Mouse (Mus musculus): ENCODE data around the gene Wwc1. TPM values are rescaled to one million over a fixed set of nuclear protein-coding genes. Genes with fewer than 3 reads are reported as not detected.

The Wwc1 gene
- polyA plus RNA-seq, 1 experiment from 2014 or later: 13.2 TPM

- no peaks in the 10 kb centered on the region for H3K36me3 ChIP-seq (replicated peaks)
- 53% methylated on average over 4 of the region's 4 CpGs for WGBS
- H3K9ac ChIP-seq: no peak overlapping the region
- no peaks in the 10 kb centered on the region for H3K9me3 ChIP-seq
- no peak overlapping the region for H3K27ac ChIP-seq
- peaks cover 10% of the 10 kb centered on the region for H3K4me1 ChIP-seq
- H3K4me3 ChIP-seq: no peak overlapping the region
- no peak for ATAC-seq (replicated peaks)
- H3K4me2 ChIP-seq: no peak overlapping the region
- no peaks in the 10 kb centered on the region for H3K27me3 ChIP-seq (replicated peaks)
Observed at GRCm38 (mm10) chr11:35989967-35990366, 9.6 kb upstream of the Wwc1 start.

DNA sequence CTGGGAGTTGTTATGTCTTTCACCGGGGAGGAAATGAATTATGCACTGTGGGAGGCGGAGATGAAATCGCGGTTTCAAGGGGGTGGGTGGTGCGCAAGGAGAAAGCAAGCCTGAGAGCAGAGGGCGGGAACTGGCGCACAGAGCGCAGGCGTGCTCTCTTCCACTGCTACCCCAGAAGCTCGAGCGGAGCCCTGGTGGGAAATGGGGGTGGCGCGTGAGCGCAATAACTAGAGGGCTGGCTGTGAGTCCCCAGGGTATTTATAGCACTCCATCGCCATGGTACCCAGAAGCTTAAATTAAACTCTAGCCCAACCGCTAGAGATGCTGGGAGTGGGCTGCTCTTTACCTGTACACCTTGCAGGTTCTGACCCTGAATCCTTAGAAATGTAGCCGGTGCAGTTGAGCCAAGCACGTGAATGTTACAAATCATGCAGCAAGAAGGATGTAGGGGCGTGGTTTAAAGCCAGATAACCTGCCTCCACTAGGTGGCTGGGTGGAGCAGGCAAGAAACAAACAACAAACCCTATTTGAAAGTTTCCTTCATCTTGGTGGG lies 5.6 kb upstream of the Wwc1 start:
- Histone ChIP-seq H3K36me3 (replicated peaks) (no peaks in the 10 kb centered on the region), H3K9ac (peak overlapping the region; percentile 35), H3K27me3 (replicated peaks) (0 out of 2 replicates have a peak, but pooled peaks cover 3% of the 10 kb centered on the region), H3K4me3 (peak overlapping the region; percentile 32), H3K4me2 (peak overlapping the region; percentile 49), H3K9me3 (no peaks in the 10 kb centered on the region), H3K4me1 (peaks cover 10% of the 10 kb centered on the region), H3K27ac (peak overlapping the region; percentile 76)
- WGBS: under 1% methylated on average over 19 of the region's 19 CpGs
- peak; percentile 90 for ATAC-seq (replicated peaks)

GRCm38 (mm10) chr11:35982734-35983133 lies 2.4 kb upstream of the Wwc1 start:
- H3K27me3 ChIP-seq (replicated peaks): 0 out of 2 replicates have a peak, but pooled peaks cover 3% of the 10 kb centered on the region
- no peaks in the 10 kb centered on the region for H3K36me3 ChIP-seq (replicated peaks)
- H3K4me1 ChIP-seq: peaks cover 31% of the 10 kb centered on the region
- no peaks in the 10 kb centered on the region for H3K9me3 ChIP-seq
- H3K27ac ChIP-seq: no peak overlapping the region
- H3K4me3 ChIP-seq: no peak overlapping the region
- 89% methylated on average over 3 of the region's 3 CpGs for WGBS
- no peak for ATAC-seq (replicated peaks)
- no peak overlapping the region for H3K4me2 ChIP-seq
- no peak overlapping the region for H3K9ac ChIP-seq

DNA sequence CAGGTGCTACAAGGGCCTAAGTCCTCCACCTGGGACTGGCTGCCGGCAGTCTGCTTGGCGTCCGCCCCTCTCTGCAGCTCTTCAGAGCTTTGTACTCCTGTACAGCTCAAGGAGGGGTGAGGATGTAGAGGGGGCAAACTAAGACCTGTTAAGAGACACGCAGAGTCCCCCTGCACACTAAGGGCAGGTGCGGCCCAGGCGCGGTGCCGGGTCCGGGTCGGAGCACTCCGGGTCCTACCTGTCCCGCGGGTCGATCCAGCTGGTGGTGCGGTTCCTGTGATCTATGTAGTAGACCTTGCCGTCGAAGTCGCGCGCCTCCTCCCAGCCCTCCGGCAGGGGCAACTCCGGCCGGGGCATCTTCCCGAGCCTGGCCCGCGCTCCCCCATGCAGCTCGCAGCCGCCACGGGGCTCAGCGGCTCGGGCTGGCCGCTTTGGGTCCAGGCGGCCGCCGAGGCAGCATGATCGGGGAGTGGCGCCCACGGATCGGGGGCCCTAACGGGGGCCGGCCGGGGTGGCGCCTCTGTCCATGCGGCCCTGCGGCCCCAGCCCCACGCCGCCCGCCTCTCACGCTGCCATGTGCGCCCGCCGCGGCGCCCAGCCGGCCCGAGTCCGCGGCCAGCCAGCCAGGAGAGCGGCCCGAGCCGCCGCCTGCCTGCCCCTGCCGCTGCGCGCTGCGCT lies 455 bp downstream of the Wwc1 start:
- no peaks in the 10 kb centered on the region for H3K36me3 ChIP-seq (replicated peaks)
- peak overlapping the region; percentile 46; the same call in 1 of the 2 replicates for H3K27ac ChIP-seq
- peak overlapping the region; percentile 73 for H3K4me2 ChIP-seq
- 0 out of 2 replicates have a peak, but pooled peaks cover 3% of the 10 kb centered on the region for H3K27me3 ChIP-seq (replicated peaks)
- peaks cover 28% of the 10 kb centered on the region for H3K4me1 ChIP-seq
- H3K9ac ChIP-seq: peak overlapping the region; percentile 77
- WGBS: under 1% methylated on average over 40 of the region's 66 CpGs
- H3K4me3 ChIP-seq: peak overlapping the region; percentile 70
- peak; percentile 75 for ATAC-seq (replicated peaks)
- no peaks in the 10 kb centered on the region for H3K9me3 ChIP-seq

DNA sequence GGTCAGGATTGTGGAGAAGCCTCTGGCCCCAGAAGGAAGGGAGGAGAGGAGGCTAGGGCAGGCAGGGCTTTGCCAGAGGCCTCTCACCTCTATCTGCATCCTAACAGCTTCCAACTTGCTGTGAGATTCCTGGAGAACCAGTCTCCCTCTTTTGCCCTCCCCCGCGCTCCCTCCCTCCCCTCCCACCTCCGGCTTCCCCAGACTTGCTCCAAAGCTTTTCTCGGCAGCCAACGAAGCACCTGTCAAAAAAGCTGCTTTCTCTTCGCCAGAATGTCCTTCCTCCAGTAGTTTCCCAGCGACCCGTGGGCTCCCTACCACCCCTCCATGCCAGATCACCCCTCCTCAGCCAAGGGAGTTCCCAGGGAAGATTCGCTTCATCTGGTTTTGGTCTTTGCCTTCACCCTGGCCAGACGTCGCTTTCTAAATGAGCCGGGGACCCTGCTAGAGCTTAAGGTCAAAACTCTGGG lies 1.0 kb downstream of the Wwc1 start:
- Histone ChIP-seq H3K4me3 (peak overlapping the region; percentile 70), H3K9ac (peak overlapping the region; percentile 77), H3K4me1 (peaks cover 28% of the 10 kb centered on the region), H3K27me3 (replicated peaks) (0 out of 2 replicates have a peak, but pooled peaks cover 3% of the 10 kb centered on the region), H3K4me2 (peak overlapping the region; percentile 73), H3K27ac (0 out of 2 replicates have a peak overlapping the region, but pooled peaks have one; percentile 46), H3K9me3 (no peaks in the 10 kb centered on the region), H3K36me3 (replicated peaks) (no peaks in the 10 kb centered on the region)
- WGBS: 3% methylated on average over 12 of the region's 12 CpGs
- no peak for ATAC-seq (replicated peaks)

DNA sequence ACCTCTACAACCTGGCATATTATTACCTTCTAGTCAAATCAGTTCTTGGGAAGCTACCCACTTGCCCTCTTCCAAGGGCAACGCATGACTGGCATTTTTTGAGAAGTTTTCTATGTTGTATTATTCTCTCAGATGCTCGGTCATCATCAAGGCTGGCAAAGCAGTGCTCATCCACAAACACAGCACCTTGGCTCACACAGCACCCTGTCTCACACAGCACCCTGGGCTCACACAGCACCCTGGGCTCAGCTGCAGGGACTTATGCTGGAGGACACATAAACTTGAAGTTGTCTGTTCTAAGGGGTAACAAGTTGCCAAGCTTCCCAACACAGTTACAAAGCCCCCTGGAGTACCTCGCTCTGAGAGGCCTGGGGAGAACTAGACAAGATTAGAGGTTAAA lies 2.5 kb downstream of the Wwc1 start:
- Histone ChIP-seq H3K4me2 (peak overlapping the region; percentile 73), H3K4me1 (peaks cover 37% of the 10 kb centered on the region), H3K9me3 (no peaks in the 10 kb centered on the region), H3K27me3 (replicated peaks) (0 out of 2 replicates have a peak, but pooled peaks cover 3% of the 10 kb centered on the region), H3K4me3 (0 out of 2 replicates have a peak overlapping the region, but pooled peaks have one; percentile 70), H3K27ac (peak overlapping the region; percentile 40; the same call in 1 of the 2 replicates), H3K9ac (no peak overlapping the region), H3K36me3 (replicated peaks) (no peaks in the 10 kb centered on the region)
- no peak for ATAC-seq (replicated peaks)
- WGBS: 74% methylated on average over 3 of the region's 3 CpGs

DNA sequence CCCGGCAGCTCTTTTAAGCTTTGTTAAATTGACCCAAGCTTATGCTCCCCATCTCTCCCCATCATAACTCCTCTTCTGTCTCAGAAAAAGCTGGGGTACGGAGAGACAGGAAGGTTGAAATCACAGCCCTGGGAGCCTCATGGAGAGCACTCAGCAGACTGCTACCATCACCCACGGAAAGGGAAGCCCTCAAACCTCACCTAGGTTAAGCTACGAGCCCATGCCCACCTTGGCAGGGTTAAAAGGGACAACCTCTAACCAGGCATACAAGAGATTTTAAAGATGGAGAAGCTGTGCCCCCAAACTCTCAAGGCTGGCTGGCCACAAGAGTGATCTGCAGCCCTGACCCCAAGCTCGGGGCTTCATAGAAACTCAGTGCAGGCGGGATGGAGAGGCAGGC lies 3.2 kb downstream of the Wwc1 start:
- Histone ChIP-seq H3K9ac (no peak overlapping the region), H3K4me1 (peaks cover 43% of the 10 kb centered on the region), H3K9me3 (no peaks in the 10 kb centered on the region), H3K27me3 (replicated peaks) (0 out of 2 replicates have a peak, but pooled peaks cover 3% of the 10 kb centered on the region), H3K4me2 (peak overlapping the region; percentile 73; the same call in 1 of the 2 replicates), H3K27ac (peak overlapping the region; percentile 40), H3K36me3 (replicated peaks) (no peaks in the 10 kb centered on the region), H3K4me3 (no peak overlapping the region)
- ATAC-seq (replicated peaks): no peak
- 35% methylated on average over 6 of the region's 6 CpGs for WGBS

DNA sequence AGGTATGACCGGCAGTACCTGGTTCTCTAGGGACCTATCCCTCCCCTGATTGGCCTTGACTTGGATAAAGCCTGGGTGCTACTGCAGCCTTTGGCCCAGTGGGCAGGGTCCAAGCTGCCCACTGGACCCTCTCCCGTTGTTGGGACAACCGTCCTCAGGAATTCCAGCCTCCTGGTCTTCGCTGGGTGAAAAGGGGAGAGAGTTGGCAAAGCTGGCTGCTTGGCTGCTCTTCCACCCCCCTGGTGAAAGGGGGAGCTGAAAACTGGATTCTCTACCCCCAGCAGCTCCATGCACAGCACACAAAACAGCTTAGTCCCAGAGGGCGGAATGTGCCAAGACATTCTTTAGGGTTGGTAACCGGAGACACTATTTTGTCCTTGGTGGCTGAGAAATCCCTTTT lies 3.8 kb downstream of the Wwc1 start:
- Histone ChIP-seq H3K36me3 (replicated peaks) (no peaks in the 10 kb centered on the region), H3K4me2 (0 out of 2 replicates have a peak overlapping the region, but pooled peaks have one; percentile 1)

DNA sequence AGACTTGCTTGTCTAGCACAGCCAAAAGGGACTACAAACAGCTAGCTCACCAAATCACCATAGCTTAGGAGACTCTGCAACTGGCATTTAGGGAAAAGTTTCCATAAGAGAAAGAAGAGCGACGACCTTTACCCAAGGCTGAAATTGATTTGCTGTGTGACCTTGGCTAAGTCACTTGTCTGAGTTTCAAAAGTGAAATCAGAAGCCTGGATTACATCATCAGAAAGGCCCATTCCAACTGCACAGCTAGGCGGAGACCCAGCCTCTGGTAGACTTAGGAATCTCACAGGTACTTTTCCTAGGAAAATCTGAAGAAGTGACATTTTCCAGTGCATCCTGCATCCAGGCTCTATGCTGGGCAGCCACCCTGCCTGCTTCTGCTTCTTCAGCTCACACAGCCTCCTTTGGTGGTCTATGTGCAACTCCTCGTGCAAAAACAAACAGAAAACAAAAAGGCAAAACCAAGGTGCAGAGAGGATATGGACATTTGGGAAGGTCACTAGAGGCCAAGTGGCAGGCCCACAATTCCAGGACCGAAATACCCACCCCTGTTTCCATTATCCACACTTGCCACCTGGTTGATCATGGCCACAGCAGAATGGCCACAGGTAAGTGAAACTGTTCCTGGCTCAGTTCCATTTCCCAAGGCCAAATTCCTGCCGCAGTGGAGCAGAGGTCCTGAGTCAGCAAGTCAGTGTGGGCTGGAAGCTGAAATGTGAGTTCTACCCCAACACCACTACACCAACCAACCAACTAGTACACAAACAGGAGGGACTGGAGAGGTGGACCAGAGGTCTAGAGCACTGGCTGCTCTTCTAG lies 5.5 kb downstream of the Wwc1 start:
- no peak for ATAC-seq (replicated peaks)
- no peak overlapping the region for H3K4me3 ChIP-seq
- H3K4me1 ChIP-seq: peaks cover 43% of the 10 kb centered on the region

More for the DNA sequence above, 3.8 kb downstream of the Wwc1 start:
- Histone ChIP-seq H3K4me1 (peaks cover 46% of the 10 kb centered on the region), H3K27me3 (replicated peaks) (0 out of 2 replicates have a peak, but pooled peaks cover 1% of the 10 kb centered on the region), H3K4me3 (no peak overlapping the region), H3K9me3 (no peaks in the 10 kb centered on the region), H3K9ac (no peak overlapping the region), H3K27ac (peak overlapping the region; percentile 57)
- 17% methylated on average over 6 of the region's 6 CpGs for WGBS
- peak; percentile 46 for ATAC-seq (replicated peaks)

GRCm38 (mm10) chr11:35973135-35973534 lies 7.2 kb downstream of the Wwc1 start:
- peaks cover 29% of the 10 kb centered on the region for H3K4me1 ChIP-seq
- no peak overlapping the region for H3K9ac ChIP-seq
- no peak overlapping the region for H3K4me3 ChIP-seq
- 23% methylated on average over 7 of the region's 7 CpGs for WGBS
- no peaks in the 10 kb centered on the region for H3K27me3 ChIP-seq (replicated peaks)
- no peaks in the 10 kb centered on the region for H3K36me3 ChIP-seq (replicated peaks)
- H3K9me3 ChIP-seq: no peaks in the 10 kb centered on the region
- H3K4me2 ChIP-seq: no peak overlapping the region
- ATAC-seq (replicated peaks): no peak
- H3K27ac ChIP-seq: 0 out of 2 replicates have a peak overlapping the region, but pooled peaks have one; percentile 2

More for the DNA sequence above, 5.5 kb downstream of the Wwc1 start:
- Histone ChIP-seq H3K27ac (no peak overlapping the region), H3K36me3 (replicated peaks) (no peaks in the 10 kb centered on the region), H3K9ac (no peak overlapping the region), H3K9me3 (no peaks in the 10 kb centered on the region), H3K4me2 (no peak overlapping the region), H3K27me3 (replicated peaks) (no peaks in the 10 kb centered on the region)
- WGBS: 83% methylated on average over 6 of the region's 6 CpGs

GRCm38 (mm10) chr11:35972270-35972931 lies 7.9 kb downstream of the Wwc1 start:
- Histone ChIP-seq H3K4me2 (no peak overlapping the region), H3K36me3 (replicated peaks) (no peaks in the 10 kb centered on the region), H3K4me3 (no peak overlapping the region), H3K9ac (no peak overlapping the region), H3K27me3 (replicated peaks) (no peaks in the 10 kb centered on the region), H3K4me1 (peaks cover 24% of the 10 kb centered on the region), H3K27ac (no peak overlapping the region), H3K9me3 (no peaks in the 10 kb centered on the region)
- 2% methylated on average over 6 of the region's 6 CpGs for WGBS
- ATAC-seq (replicated peaks): no peak

Measured in midbrain, embryonic 15.5 days (tissue).